Mouse (Mus musculus) liver, embryonic 16.5 days (tissue): Measurements from ENCODE around the gene D6Wsu163e. TPM values are rescaled to one million over a fixed set of nuclear protein-coding genes. Genes with fewer than 3 reads are reported as not detected.

Experiments
- ATAC-seq: fragments of 200-750 bp; cut with Nextera tagmentation; 2 replicates; pipeline ENCODE4 v1.8.0; 2017; ENCODE audit warnings: low read depth, mild to moderate bottlenecking, moderate number of reproducible peaks, moderate library complexity
- H3K27ac ChIP-seq: fragments of 300-500 bp; sonication (generic); 2 replicates; pipeline ENCODE4 v1.5.1; 2014; ENCODE audit warnings: mild to moderate bottlenecking, low read length
- H3K27me3 ChIP-seq: fragments of 300-500 bp; sonication (generic); 2 replicates; pipeline ENCODE4 v1.6.1; 2014; ENCODE audit warnings: low read depth, low read length, mixed read lengths; ENCODE audit not compliant: control insufficient read depth, insufficient read depth
- H3K36me3 ChIP-seq: fragments of 300-500 bp; sonication (generic); 2 replicates; pipeline ENCODE4 v1.6.1; 2014; ENCODE audit warnings: mild to moderate bottlenecking; ENCODE audit not compliant: control insufficient read depth, insufficient read depth
- H3K4me1 ChIP-seq: fragments of 300-500 bp; sonication (generic); 2 replicates; pipeline ENCODE4 v1.6.1; 2014; ENCODE audit warnings: low read depth, low read length, mixed read lengths; ENCODE audit not compliant: control insufficient read depth
- H3K4me2 ChIP-seq: fragments of 300-500 bp; sonication (generic); 2 replicates; pipeline ENCODE4 v1.6.1; 2014; ENCODE audit warnings: low read depth, low read length, mixed read lengths
- H3K4me3 ChIP-seq: fragments of 300-500 bp; sonication (generic); 2 replicates; pipeline ENCODE4 v1.5.1; 2014; ENCODE audit warnings: low read depth, mild to moderate bottlenecking, low read length
- H3K9ac ChIP-seq: fragments of 300-500 bp; sonication (generic); 2 replicates; pipeline ENCODE4 v1.6.1; 2014; ENCODE audit warnings: low read depth, low read length
- H3K9me3 ChIP-seq: fragments of 300-500 bp; sonication (generic); replicated peaks from 2 replicates; pipeline ENCODE4 v1.6.1; 2016; ENCODE audit warnings: low read length; ENCODE audit not compliant: control insufficient read depth
- WGBS: fragments of 180-500 bp; shearing (Covaris S2); extraction: QIAGEN DNeasy Blood & Tissue Kit; methylation state at CpG from one replicate; pipeline ENCODE4 v1.1.7; 2014; ENCODE audit not compliant: insufficient replicate concordance; 5-methylcytosine and 5-hydroxymethylcytosine counted together
- polyA plus RNA-seq: library from polyadenylated mRNA; unstranded; fragments of >200 nt; fragmentation: Nextera tagmentation; extraction: Ambion mirVana; gene quantifications from 2 replicates; pipeline ENCODE4 v1.2.1, GENCODE M21; 2015

D6Wsu163e gene
- polyA plus RNA-seq, 1 experiment from 2014 or later: 12.3 TPM

GRCm38 (mm10) chr6:127019254-127019653, 79.5 kb downstream of the D6Wsu163e start:
- ATAC-seq: no peak
- Histone ChIP-seq H3K4me3 (no peak overlapping the region), H3K36me3 (no peaks in the 10 kb centered on the region), H3K4me1 (no peaks in the 10 kb centered on the region), H3K27ac (no peak overlapping the region), H3K27me3 (peaks cover 10% of the 10 kb centered on the region), H3K9ac (no peak overlapping the region), H3K4me2 (no peak overlapping the region), H3K9me3 (no peaks in the 10 kb centered on the region)
- WGBS: 8% methylated on average over 6 of the region's 6 CpGs

- Histone ChIP-seq H3K27me3 (peaks cover 10% of the 10 kb centered on the region), H3K36me3 (no peaks in the 10 kb centered on the region), H3K4me2 (no peak overlapping the region), H3K27ac (no peak overlapping the region), H3K9ac (no peak overlapping the region), H3K4me1 (no peaks in the 10 kb centered on the region), H3K9me3 (no peaks in the 10 kb centered on the region), H3K4me3 (no peak overlapping the region)
- ATAC-seq: no peak
- WGBS: 31% methylated on average over 13 of the region's 13 CpGs
Observed at GRCm38 (mm10) chr6:127020431-127020830, 80.7 kb downstream of the D6Wsu163e start.

DNA sequence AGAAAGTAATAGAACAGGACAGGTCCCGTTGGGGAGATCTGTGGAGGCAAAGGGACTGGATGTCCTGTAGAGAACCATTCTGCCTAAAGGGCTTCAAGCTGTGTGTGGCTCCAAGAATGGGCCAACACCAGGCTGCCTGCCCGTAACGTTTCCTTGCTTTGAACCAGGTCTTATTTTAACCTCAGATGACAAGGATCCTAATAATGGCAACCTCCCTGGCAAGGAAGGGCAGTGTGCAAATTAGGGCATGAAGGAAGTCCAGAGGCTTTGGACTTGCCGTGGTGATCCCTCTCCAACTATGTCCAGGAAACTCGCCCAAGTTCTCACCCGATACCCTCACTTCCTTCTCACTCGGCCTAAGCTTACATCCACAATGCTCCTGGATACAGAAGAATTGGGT, 85.1 kb downstream of the D6Wsu163e start:
- Histone ChIP-seq H3K9ac (no peak overlapping the region), H3K27me3 (peaks cover 9% of the 10 kb centered on the region), H3K9me3 (no peaks in the 10 kb centered on the region), H3K4me2 (no peak overlapping the region), H3K27ac (no peak overlapping the region), H3K4me3 (no peak overlapping the region), H3K4me1 (no peaks in the 10 kb centered on the region), H3K36me3 (no peaks in the 10 kb centered on the region)
- 48% methylated on average over 7 of the region's 7 CpGs for WGBS
- ATAC-seq: no peak

Other genes starting within 250 kb of the D6Wsu163e start
- 0.05 and 0.06 TPM in 2 replicates for gene Kcna6, start 199.3 kb upstream of the D6Wsu163e start, polyA plus RNA-seq
- gene Ndufa9, start 90.8 kb upstream of the D6Wsu163e start, polyA plus RNA-seq: 132 and 147 TPM in 2 replicates
- gene Akap3, start 86.9 kb upstream of the D6Wsu163e start, polyA plus RNA-seq: not detected in 2 replicates
- gene Dyrk4, start 18.1 kb upstream of the D6Wsu163e start, polyA plus RNA-seq: 0.05 TPM in 1 of 2 replicates, not detected in the other
- gene Rad51ap1, start 375 bp upstream of the D6Wsu163e start, polyA plus RNA-seq: 40.3 and 46.5 TPM in 2 replicates
- 0.04 TPM in 1 of 2 replicates, not detected in the other for gene Fgf6, start 75.6 kb downstream of the D6Wsu163e start, polyA plus RNA-seq
- gene Fgf23, start 132.9 kb downstream of the D6Wsu163e start, polyA plus RNA-seq: not detected in 2 replicates
- gene Tigar, start 169.6 kb downstream of the D6Wsu163e start, polyA plus RNA-seq: 0.24 and 0.41 TPM in 2 replicates
- 41.2 and 46.1 TPM in 2 replicates for gene Ccnd2, start 212.2 kb downstream of the D6Wsu163e start, polyA plus RNA-seq